Mouse (Mus musculus): ENCODE data around the gene Zfp598. TPM values are rescaled to one million over a fixed set of nuclear protein-coding genes. Genes with fewer than 3 reads are reported as not detected.

The Zfp598 gene
- total and polyA plus RNA-seq, 3 experiments = 22.1 to 54.0 (median 31.8) TPM

GRCm38 (mm10) chr17:24650070-24650616 lies 19.3 kb upstream of the Zfp598 start, which contains the start of gene Slc9a3r2:
Gene Slc9a3r2 (minus strand): TSS chr17:24650327.
- peak within 1 kb of the TSS; percentile 10; the same call in 1 of the 2 replicates for H3K9ac ChIP-seq (ENCODE audit: insufficient read depth, low read depth)
- peak within 1 kb of the TSS; percentile 67 for H3K4me2 ChIP-seq (ENCODE audit: insufficient read depth, low read depth, poor library complexity, severe bottlenecking)
- H3K9me3 ChIP-seq (replicated peaks; ENCODE audit: low read length) = no peaks in the 10 kb centered on the region
- H3K27me3 ChIP-seq (replicated peaks) = peaks cover 28% of the 10 kb centered on the region
- no peak for TF ChIP-seq EP300 (IDR thresholded peaks at IDR 0.05; ENCODE audit: low read length)
- TF ChIP-seq POLR2AphosphoS2 (IDR thresholded peaks at IDR 0.05; ENCODE audit: low read depth, low read length) = no peak
- no peak for TF ChIP-seq GABPA (IDR thresholded peaks at IDR 0.05; ENCODE audit: insufficient replicate concordance, low read depth, low read length)
- TF ChIP-seq MXI1 (IDR thresholded peaks at IDR 0.05; ENCODE audit: low read depth, low read length) = no peak
- peak within 1 kb of the TSS; percentile 39 to 68 (median 44) for H3K4me3 ChIP-seq (replicated peaks in 1 of 3; ENCODE audit: low read depth in 2 of 3, low read length in 2 of 3, poor library complexity in 1 of 3)
- H3K36me3 ChIP-seq (replicated peaks in 1 of 2; ENCODE audit: control insufficient read depth in 1 of 2, insufficient read depth in 1 of 2, low read length in 1 of 2) = no peaks in the 10 kb centered on the region
- dilution Hi-C loops (cut with MboI; ENCODE audit: extremely low pct_ligation_motif_present, extremely low pct_unique_long_range_greater_than_20kb, low sequenced_read_pairs) = no loop called here
- H3K27ac ChIP-seq (ENCODE audit: insufficient read depth, low read depth) = no peak within 1 kb of the TSS
- no peaks in the 10 kb centered on the region for H3K79me2 ChIP-seq (replicated peaks; ENCODE audit: control insufficient read depth, extremely low read depth, insufficient read depth, poor library complexity, severe bottlenecking)
- no peak for DNase-seq (ENCODE audit: extremely low read depth)
- H3K4me1 ChIP-seq (ENCODE audit: control insufficient read depth in 1 of 2, insufficient read depth in 2 of 2) = peaks cover 9 to 29% of the 10 kb centered on the region in 2 experiments
- in situ Hi-C loops (cut with MboI; ENCODE audit: low pct_ligation_motif_present, low pct_unique_long_range_greater_than_20kb, low sequenced_read_pairs) = loop anchor here (5.0 kb wide), 1 partner anchor 53 kb away; no protein-coding TSS in a partner anchor

DNA sequence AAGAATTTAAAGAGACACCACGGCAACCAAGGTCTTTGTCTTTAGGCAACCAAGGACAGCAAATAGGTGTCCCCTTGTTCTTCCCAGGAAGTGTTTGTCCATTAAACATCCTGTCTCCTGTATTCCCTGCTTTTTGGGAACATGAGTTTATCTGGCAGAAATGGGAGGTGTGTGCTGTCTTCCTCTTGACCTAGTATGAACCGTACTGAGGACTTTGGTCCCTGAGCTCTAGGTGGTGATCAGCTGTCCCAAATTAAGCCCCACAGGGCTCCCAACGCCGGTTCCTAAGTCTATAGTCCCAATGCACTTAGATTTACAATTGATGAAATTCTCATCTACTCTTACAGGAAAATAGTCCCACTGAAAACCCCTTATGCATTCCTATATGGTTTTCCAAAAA lies 18.7 kb upstream of the Zfp598 start:
- in situ Hi-C loops (cut with MboI; ENCODE audit: low pct_ligation_motif_present, low pct_unique_long_range_greater_than_20kb, low sequenced_read_pairs) = loop anchor here (5.0 kb wide), 1 partner anchor 53 kb away; no protein-coding TSS in a partner anchor
- H3K27ac ChIP-seq (ENCODE audit: insufficient read depth, low read depth) = no peak overlapping the region
- no peak overlapping the region for H3K4me3 ChIP-seq (replicated peaks in 1 of 3; ENCODE audit: low read depth in 2 of 3, low read length in 2 of 3, poor library complexity in 1 of 3)
- no peaks in the 10 kb centered on the region for H3K79me2 ChIP-seq (replicated peaks; ENCODE audit: control insufficient read depth, extremely low read depth, insufficient read depth, poor library complexity, severe bottlenecking)
- H3K4me1 ChIP-seq (ENCODE audit: control insufficient read depth in 1 of 2, insufficient read depth in 2 of 2) = peaks cover 4 to 23% of the 10 kb centered on the region in 2 experiments; a peak in 2 of 4 replicates
- no peak for TF ChIP-seq POLR2A (IDR thresholded peaks at IDR 0.05; ENCODE audit: low read depth, low read length)
- no peak for TF ChIP-seq CTCF (conservative IDR thresholded peaks at IDR 0.05 in 1 of 2, IDR thresholded peaks at IDR 0.05 in 1 of 2; ENCODE audit: low read depth in 2 of 2, low read length in 2 of 2)
- no peak for TF ChIP-seq SIN3A (IDR thresholded peaks at IDR 0.05; ENCODE audit: low read length)
- no peak for TF ChIP-seq ETS1 (conservative IDR thresholded peaks at IDR 0.05; ENCODE audit: low read depth, low read length)
- no peak for TF ChIP-seq MAZ (IDR thresholded peaks at IDR 0.05; ENCODE audit: low read depth, low read length)
- TF ChIP-seq EP300 (IDR thresholded peaks at IDR 0.05; ENCODE audit: low read length) = no peak
- TF ChIP-seq UBTF (IDR thresholded peaks at IDR 0.05; ENCODE audit: low read depth, low read length) = no peak
- TF ChIP-seq MEF2A (IDR thresholded peaks at IDR 0.05; ENCODE audit: borderline replicate concordance, low read depth, low read length) = no peak
- TF ChIP-seq E2F4 (IDR thresholded peaks at IDR 0.05; ENCODE audit: insufficient replicate concordance, low read depth, low read length) = no peak
- no peak for TF ChIP-seq NELFE (IDR thresholded peaks at IDR 0.05; ENCODE audit: low read depth, low read length)
- no peak for TF ChIP-seq USF2 (conservative IDR thresholded peaks at IDR 0.05; ENCODE audit: low read depth, low read length)
- no peak for TF ChIP-seq MAX (IDR thresholded peaks at IDR 0.05; ENCODE audit: low read length)
- TF ChIP-seq CHD2 (IDR thresholded peaks at IDR 0.05; ENCODE audit: low read length) = no peak
- no peaks in the 10 kb centered on the region for H3K9me3 ChIP-seq (replicated peaks; ENCODE audit: low read length)
- no peak overlapping the region for H3K4me2 ChIP-seq (ENCODE audit: insufficient read depth, low read depth, poor library complexity, severe bottlenecking)
- dilution Hi-C loops (cut with MboI; ENCODE audit: extremely low pct_ligation_motif_present, extremely low pct_unique_long_range_greater_than_20kb, low sequenced_read_pairs) = no loop called here
- peaks cover 28% of the 10 kb centered on the region for H3K27me3 ChIP-seq (replicated peaks)
- DNase-seq (ENCODE audit: extremely low read depth) = no peak
- H3K36me3 ChIP-seq (replicated peaks in 1 of 2; ENCODE audit: control insufficient read depth in 1 of 2, insufficient read depth in 1 of 2, low read length in 1 of 2) = no peaks in the 10 kb centered on the region
- no peak overlapping the region for H3K9ac ChIP-seq (ENCODE audit: insufficient read depth, low read depth)

Data from CH12.LX (cell line).